Mouse (Mus musculus): ENCODE data around the gene Krt24. TPM values are rescaled to one million over a fixed set of nuclear protein-coding genes. Genes with fewer than 3 reads are reported as not detected.

The Krt24 gene
- polyA plus RNA-seq, 1 experiment from 2014 or later, result not detected

DNA sequence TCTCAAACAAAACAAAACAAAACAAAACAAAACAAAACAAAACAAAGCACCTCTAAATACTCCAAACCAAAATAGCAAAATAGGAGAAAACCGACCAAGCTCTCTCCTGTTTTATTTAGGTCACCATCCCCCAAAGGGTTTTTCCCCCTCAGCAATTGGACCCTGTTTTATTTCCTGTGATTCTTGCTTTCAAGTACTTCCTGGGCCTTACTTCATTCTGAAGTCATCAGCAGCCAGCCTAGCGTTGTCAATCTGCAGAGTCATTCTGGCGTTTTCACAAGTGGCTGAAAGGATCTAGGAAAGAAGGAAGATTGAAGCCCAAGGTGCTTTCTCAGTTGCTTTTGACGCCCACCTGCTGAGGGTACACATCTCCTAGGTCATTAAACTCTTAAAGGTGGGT is 1.7 kb downstream of the Krt24 start:
- H3K9ac ChIP-seq, result no peak overlapping the region
- no peak overlapping the region for H3K4me2 ChIP-seq (replicated peaks)
- H3K27ac ChIP-seq, result no peak overlapping the region
- ATAC-seq (ENCODE audit: low FRiP score), result no peak
- no peaks in the 10 kb centered on the region for H3K27me3 ChIP-seq
- H3K4me3 ChIP-seq, result no peak overlapping the region
- no peaks in the 10 kb centered on the region for H3K9me3 ChIP-seq (replicated peaks)
- no peaks in the 10 kb centered on the region for H3K36me3 ChIP-seq
- H3K4me1 ChIP-seq, result no peaks in the 10 kb centered on the region
- 49% methylated on average over 4 of the region's 4 CpGs for WGBS

DNA sequence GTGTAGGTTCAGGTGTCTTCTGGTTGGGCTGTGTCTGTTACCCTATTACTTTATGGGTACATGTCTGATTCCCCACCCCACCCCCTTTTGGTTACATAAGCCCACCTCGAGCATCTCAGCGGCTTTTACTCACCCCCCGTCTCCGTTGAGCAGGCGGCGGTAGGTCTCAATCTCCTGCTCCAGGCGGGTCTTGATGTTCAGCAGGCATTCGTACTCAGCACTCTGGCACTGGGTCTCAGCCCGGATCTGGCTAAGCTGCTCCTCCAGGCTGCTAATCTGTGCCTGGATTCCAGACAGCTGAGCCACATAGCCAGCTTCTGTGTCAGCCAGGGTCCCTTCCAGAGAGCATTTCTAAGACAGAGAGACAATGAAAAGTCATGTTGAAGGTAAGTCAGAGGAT is 3.9 kb downstream of the Krt24 start:
- no peaks in the 10 kb centered on the region for H3K4me1 ChIP-seq
- 80% methylated on average over 9 of the region's 9 CpGs for WGBS
- H3K9me3 ChIP-seq (replicated peaks), result no peaks in the 10 kb centered on the region

DNA sequence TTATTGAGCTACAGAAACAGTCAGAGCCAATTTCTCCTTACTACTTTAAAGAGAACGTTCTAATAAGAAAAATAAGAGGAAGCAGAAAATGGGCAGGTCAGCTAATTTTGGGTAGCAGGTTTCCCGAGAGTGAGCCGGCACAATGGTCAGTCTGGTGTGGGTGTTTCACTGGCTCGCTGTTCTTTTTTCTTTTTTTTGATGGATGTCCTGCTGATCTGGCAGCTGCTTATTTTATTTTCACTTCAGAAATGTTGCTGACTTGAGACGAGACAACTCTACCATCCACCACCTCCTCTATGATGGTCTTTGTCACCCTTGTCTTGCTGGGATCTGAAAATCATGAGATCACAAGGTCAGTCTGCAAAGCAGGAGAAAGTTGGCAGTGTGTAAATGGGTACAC is 5.1 kb downstream of the Krt24 start:
- Histone ChIP-seq H3K4me3 (no peak overlapping the region), H3K27ac (no peak overlapping the region), H3K27me3 (no peaks in the 10 kb centered on the region), H3K4me2 (replicated peaks) (no peak overlapping the region), H3K36me3 (no peaks in the 10 kb centered on the region), H3K9ac (no peak overlapping the region), H3K4me1 (no peaks in the 10 kb centered on the region), H3K9me3 (replicated peaks) (no peaks in the 10 kb centered on the region)
- 55% methylated on average over 5 of the region's 5 CpGs for WGBS
- no peak for ATAC-seq (ENCODE audit: low FRiP score)

More for the DNA sequence above, 3.9 kb downstream of the Krt24 start:
- no peaks in the 10 kb centered on the region for H3K27me3 ChIP-seq
- no peak overlapping the region for H3K4me2 ChIP-seq (replicated peaks)
- H3K4me3 ChIP-seq, result no peak overlapping the region
- ATAC-seq (ENCODE audit: low FRiP score), result no peak
- H3K9ac ChIP-seq, result no peak overlapping the region
- H3K27ac ChIP-seq, result no peak overlapping the region
- H3K36me3 ChIP-seq, result no peaks in the 10 kb centered on the region

DNA sequence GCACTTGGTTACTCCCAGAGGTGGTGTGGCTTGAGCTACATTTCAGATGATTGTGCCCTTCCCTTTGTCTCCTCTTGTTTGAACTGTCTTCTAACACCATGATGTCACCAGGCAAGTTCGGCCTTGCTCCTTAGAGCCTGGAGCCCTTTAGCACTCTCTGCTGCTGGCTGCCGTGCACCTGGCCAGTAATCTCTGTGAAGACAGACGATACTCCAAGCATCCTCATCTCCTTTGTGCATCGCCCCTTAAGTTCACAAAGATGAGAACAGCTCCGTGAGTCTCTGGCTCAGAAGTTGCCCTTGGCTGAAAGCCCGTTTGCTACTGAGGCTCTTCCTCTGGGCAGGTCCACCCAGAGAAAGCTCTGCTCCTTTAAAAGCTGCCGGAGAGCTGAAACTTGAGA is 8.3 kb downstream of the Krt24 start:
- Histone ChIP-seq H3K4me3 (no peak overlapping the region), H3K36me3 (no peaks in the 10 kb centered on the region), H3K27ac (no peak overlapping the region), H3K4me2 (replicated peaks) (no peak overlapping the region), H3K9ac (no peak overlapping the region), H3K27me3 (no peaks in the 10 kb centered on the region), H3K4me1 (no peaks in the 10 kb centered on the region), H3K9me3 (replicated peaks) (no peaks in the 10 kb centered on the region)
- ATAC-seq (ENCODE audit: low FRiP score), result no peak
- 70% methylated on average over 7 of the region's 7 CpGs for WGBS

DNA sequence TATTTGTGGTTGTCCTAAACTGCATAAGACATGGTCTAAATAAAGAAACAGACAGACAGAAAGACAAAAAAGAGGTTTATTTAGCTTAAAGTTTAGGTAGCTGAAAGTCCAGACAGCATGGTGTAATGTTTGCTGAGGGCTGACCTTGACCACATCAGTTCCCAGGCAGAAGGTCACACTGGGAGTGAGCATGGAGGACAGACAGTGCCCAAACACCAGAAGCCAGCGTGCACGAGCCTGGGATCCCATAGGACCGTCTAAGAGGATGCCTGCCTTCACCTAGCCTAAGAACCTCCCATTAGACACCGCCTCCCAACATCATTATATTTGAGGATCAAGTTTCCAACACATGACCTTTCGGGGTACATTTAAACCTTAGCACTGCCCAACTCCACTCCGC is 9.4 kb downstream of the Krt24 start:
- no peaks in the 10 kb centered on the region for H3K36me3 ChIP-seq
- no peaks in the 10 kb centered on the region for H3K4me1 ChIP-seq
- no peak for ATAC-seq (ENCODE audit: low FRiP score)
- no peak overlapping the region for H3K27ac ChIP-seq
- 80% methylated on average over 6 of the region's 6 CpGs for WGBS
- H3K4me3 ChIP-seq, result no peak overlapping the region
- H3K4me2 ChIP-seq (replicated peaks), result no peak overlapping the region
- H3K9me3 ChIP-seq (replicated peaks), result no peaks in the 10 kb centered on the region
- no peak overlapping the region for H3K9ac ChIP-seq
- H3K27me3 ChIP-seq, result no peaks in the 10 kb centered on the region; the same call in 1 of the 2 replicates

DNA sequence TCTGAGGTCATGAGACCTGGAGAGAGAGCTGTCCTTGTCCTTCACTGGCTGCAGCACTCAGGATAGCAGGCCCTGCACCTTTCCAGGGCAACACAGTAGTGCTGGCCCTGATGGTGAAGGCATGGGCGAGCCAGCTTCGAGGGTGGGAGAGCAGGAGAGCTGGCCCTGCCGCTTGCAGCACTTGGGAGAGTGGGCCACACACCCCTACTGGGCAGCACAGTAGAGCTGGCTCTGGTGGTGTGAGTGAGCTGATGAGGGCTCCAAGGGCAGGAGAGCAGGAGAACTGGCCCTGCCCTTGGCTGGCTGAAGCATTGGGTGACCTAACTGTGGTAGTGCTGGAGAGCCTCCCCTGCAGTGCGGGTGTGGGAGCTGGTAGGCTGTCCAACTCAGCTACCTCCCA is 12.3 kb downstream of the Krt24 start:
- H3K9ac ChIP-seq, result no peak overlapping the region
- no peak for ATAC-seq (ENCODE audit: low FRiP score)
- no peaks in the 10 kb centered on the region for H3K9me3 ChIP-seq (replicated peaks)
- 90% methylated on average over 4 of the region's 4 CpGs for WGBS
- no peak overlapping the region for H3K27ac ChIP-seq
- H3K36me3 ChIP-seq, result no peaks in the 10 kb centered on the region
- no peak overlapping the region for H3K4me2 ChIP-seq (replicated peaks)
- no peaks in the 10 kb centered on the region; the same call in 1 of the 2 replicates for H3K27me3 ChIP-seq
- H3K4me1 ChIP-seq, result no peaks in the 10 kb centered on the region
- H3K4me3 ChIP-seq, result no peak overlapping the region

DNA sequence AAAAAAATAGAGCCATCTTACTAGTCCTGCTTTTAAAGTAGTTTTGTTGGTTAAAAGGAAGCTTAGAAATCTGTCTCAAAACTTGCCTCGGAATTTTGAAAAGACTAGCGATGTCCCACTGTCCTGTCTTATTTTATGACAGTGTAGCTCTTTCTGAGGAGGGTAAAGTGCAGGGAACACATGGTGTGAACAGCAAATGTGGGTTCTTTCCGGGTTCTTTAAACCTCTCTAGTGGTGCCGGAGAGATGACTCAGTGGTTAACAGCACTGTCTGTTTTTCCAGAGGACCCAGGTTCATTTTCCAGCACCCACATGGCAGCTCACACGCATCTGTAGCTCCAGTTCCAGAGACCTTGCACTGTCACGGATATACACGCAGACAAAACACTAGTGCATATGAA is 15.9 kb downstream of the Krt24 start:
- H3K9ac ChIP-seq, result no peak overlapping the region
- WGBS, result 81% methylated on average over 7 of the region's 7 CpGs
- H3K27ac ChIP-seq, result no peak overlapping the region
- no peaks in the 10 kb centered on the region for H3K36me3 ChIP-seq
- no peak overlapping the region for H3K4me3 ChIP-seq
- no peak overlapping the region for H3K4me2 ChIP-seq (replicated peaks)
- no peaks in the 10 kb centered on the region; the same call in 1 of the 2 replicates for H3K27me3 ChIP-seq
- no peak for ATAC-seq (ENCODE audit: low FRiP score)
- H3K9me3 ChIP-seq (replicated peaks), result no peaks in the 10 kb centered on the region
- no peaks in the 10 kb centered on the region for H3K4me1 ChIP-seq

DNA sequence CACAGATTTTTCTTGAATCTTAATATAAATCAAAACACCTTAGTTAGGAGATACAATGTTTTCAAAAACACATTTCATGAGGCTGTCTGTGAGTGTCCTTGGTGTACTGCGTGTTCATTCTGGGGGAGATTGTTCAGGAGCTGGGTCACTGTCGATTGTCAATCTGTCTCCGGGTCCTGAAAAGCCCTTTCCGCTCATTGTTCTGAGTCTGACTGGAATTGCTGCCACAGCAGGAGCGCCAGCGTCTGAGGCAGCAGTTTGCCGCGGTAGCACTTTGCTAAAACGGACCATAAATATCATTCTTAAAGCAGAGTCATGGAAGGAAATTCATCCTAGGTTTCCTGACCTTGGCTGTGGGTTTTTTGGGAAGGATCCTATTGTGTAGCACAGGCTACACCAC is 19.3 kb downstream of the Krt24 start:
- H3K27ac ChIP-seq, result no peak overlapping the region
- no peak overlapping the region for H3K9ac ChIP-seq
- no peaks in the 10 kb centered on the region for H3K9me3 ChIP-seq (replicated peaks)
- no peaks in the 10 kb centered on the region for H3K4me1 ChIP-seq
- H3K4me2 ChIP-seq (replicated peaks), result 0 out of 2 replicates have a peak overlapping the region, but pooled peaks have one; percentile 13
- ATAC-seq (ENCODE audit: low FRiP score), result no peak
- WGBS, result 30% methylated on average over 9 of the region's 9 CpGs
- no peaks in the 10 kb centered on the region for H3K36me3 ChIP-seq
- no peak overlapping the region for H3K4me3 ChIP-seq
- no peaks in the 10 kb centered on the region; the same call in none of the 2 replicates for H3K27me3 ChIP-seq

DNA sequence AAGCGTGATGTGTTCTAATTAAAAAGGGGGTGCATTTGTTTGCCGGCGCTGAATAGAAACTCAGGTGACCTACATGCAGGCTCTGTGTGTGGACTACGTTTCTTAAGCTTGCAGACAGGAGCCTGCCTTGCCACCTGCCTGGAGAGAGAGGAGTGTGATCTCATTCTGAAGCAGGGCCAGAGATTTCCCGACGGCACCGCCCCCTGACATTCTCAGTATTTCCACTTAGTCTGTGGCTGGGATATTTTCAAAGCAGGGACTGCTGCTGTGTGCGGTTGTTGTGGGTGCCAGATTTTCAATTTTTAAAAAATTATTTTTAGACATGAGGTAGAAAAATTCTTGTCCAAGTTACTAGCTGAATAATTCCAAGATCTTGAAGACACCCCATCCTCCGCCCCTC is 19.8 kb downstream of the Krt24 start:
- Histone ChIP-seq H3K9me3 (replicated peaks) (no peaks in the 10 kb centered on the region), H3K4me3 (no peak overlapping the region), H3K27me3 (no peaks in the 10 kb centered on the region; the same call in 1 of the 2 replicates), H3K27ac (no peak overlapping the region), H3K9ac (no peak overlapping the region), H3K4me1 (no peaks in the 10 kb centered on the region), H3K36me3 (no peaks in the 10 kb centered on the region), H3K4me2 (replicated peaks) (no peak overlapping the region)
- WGBS, result 80% methylated on average over 9 of the region's 9 CpGs
- no peak for ATAC-seq (ENCODE audit: low FRiP score)

DNA sequence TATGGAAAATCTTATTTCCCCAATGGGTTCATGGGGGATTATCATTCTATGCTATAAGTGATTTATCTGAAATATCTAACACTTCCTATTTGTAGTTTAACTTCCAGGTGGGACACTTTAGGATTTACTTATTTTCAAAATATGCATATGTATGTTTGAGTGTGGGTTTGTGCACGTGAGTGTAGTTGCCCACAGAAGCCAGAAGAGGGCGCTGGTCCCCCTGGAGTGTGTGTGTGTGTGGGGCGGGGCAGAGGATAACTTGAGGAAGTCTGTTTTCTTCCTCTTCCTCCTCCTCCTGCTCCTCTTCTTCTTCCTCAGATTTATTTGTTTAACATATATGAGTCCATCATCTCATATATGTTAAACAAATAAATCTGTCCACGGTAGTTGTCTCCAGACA is 28.8 kb downstream of the Krt24 start:
- ATAC-seq (ENCODE audit: low FRiP score), result no peak
- H3K4me1 ChIP-seq, result 0 out of 2 replicates have a peak, but pooled peaks cover 2% of the 10 kb centered on the region
- no peaks in the 10 kb centered on the region for H3K27me3 ChIP-seq
- no peak overlapping the region for H3K27ac ChIP-seq
- no peak overlapping the region for H3K9ac ChIP-seq
- no peaks in the 10 kb centered on the region for H3K9me3 ChIP-seq (replicated peaks)
- no peak overlapping the region for H3K4me2 ChIP-seq (replicated peaks)
- 77% methylated on average over 4 of the region's 4 CpGs for WGBS
- no peak overlapping the region for H3K4me3 ChIP-seq
- H3K36me3 ChIP-seq, result no peaks in the 10 kb centered on the region

DNA sequence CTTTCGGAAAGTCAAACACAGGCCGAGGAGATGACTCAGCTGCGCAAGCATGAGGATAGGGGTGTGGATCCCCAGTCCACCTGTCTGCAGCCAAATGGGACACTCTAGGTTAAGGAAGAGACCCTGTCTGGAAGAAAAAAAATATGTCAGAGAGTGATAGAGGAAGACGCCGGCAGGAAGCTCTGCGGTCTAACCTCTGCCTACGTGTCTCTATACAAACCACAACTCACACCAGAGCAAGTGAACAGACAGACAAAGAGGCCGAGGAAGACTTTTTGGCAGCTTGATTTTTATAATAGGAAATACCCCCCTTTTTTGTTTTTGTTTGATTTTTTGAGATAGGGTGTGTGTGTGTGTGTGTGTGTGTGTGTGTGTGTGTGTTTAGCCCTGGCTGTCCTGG is 29.7 kb downstream of the Krt24 start:
- H3K27ac ChIP-seq, result no peak overlapping the region
- WGBS, result 95% methylated on average over 8 of the region's 8 CpGs
- H3K4me1 ChIP-seq, result peaks cover 2% of the 10 kb centered on the region; the same call in 1 of the 2 replicates
- H3K9me3 ChIP-seq (replicated peaks), result no peaks in the 10 kb centered on the region
- no peak overlapping the region for H3K9ac ChIP-seq
- no peak overlapping the region for H3K4me3 ChIP-seq
- no peaks in the 10 kb centered on the region for H3K27me3 ChIP-seq
- ATAC-seq (ENCODE audit: low FRiP score), result no peak
- H3K36me3 ChIP-seq, result no peaks in the 10 kb centered on the region
- H3K4me2 ChIP-seq (replicated peaks), result no peak overlapping the region

DNA sequence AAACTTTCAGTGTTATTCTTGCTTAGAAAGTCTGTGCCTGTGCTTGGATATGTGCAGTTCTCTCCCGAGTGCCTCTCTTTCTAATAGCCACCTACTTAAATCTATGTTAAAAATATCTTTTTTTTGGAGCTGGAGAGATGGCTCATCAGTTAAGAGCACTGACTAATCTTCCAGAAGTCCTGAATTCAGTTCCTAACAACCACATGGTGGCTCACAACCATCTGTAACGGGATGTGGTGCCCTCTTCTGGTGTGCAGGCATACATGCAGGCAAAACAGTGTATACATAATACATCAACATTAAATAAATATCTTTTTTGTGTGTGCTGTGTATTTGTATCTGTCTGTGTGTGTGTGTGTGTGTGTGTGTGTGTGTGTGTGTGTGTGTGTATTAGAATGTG is 31.2 kb downstream of the Krt24 start:
- H3K4me2 ChIP-seq (replicated peaks), result no peak overlapping the region
- WGBS, result 60% methylated on average over 2 of the region's 2 CpGs
- no peak overlapping the region for H3K9ac ChIP-seq
- H3K4me3 ChIP-seq, result no peak overlapping the region
- peaks cover 5% of the 10 kb centered on the region; the same call in 1 of the 2 replicates for H3K4me1 ChIP-seq
- no peak for ATAC-seq (ENCODE audit: low FRiP score)
- H3K36me3 ChIP-seq, result no peaks in the 10 kb centered on the region
- no peak overlapping the region for H3K27ac ChIP-seq
- H3K9me3 ChIP-seq (replicated peaks), result no peaks in the 10 kb centered on the region
- H3K27me3 ChIP-seq, result no peaks in the 10 kb centered on the region

DNA sequence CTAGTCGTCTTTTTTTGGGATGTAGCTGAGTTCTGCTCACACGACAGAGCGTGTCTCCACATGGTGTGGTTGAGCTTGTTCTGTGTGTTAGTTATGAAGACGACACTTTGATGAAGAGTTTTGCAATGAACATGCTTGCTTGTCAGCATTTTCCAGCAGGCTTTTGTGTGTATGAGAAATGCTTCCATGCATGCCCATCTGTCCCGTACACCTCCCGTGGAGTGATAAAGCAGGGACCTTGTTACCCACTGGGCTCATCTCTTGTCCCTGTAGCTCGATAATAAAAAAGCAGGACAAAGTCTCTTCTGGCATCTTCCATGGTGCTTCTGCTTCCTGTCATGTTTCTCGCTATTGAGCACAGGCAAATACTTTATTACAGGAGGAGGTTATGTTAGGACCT is 32.4 kb downstream of the Krt24 start:
- H3K27me3 ChIP-seq, result no peaks in the 10 kb centered on the region
- peaks cover 5% of the 10 kb centered on the region; the same call in 1 of the 2 replicates for H3K4me1 ChIP-seq
- no peak overlapping the region for H3K9ac ChIP-seq
- H3K36me3 ChIP-seq, result no peaks in the 10 kb centered on the region
- H3K9me3 ChIP-seq (replicated peaks), result no peaks in the 10 kb centered on the region
- no peak for ATAC-seq (ENCODE audit: low FRiP score)
- H3K4me2 ChIP-seq (replicated peaks), result no peak overlapping the region
- WGBS, result 58% methylated on average over 8 of the region's 8 CpGs
- no peak overlapping the region for H3K27ac ChIP-seq
- no peak overlapping the region for H3K4me3 ChIP-seq
